Mouse (Mus musculus): ENCODE results near the gene Cog5. TPM values are rescaled to one million over a fixed set of nuclear protein-coding genes. Genes with fewer than 3 reads are reported as not detected.
"Not testable (repeated sequence)": the region's sequence is repeated elsewhere in the genome, so short reads cannot be mapped to it uniquely, and the experiment has no call there.

Gene Cog5
- 27.3 and 27.9 TPM in 2 replicates for polyA plus RNA-seq (2015; fragmentation: Nextera tagmentation; extraction: Ambion mirVana)

DNA sequence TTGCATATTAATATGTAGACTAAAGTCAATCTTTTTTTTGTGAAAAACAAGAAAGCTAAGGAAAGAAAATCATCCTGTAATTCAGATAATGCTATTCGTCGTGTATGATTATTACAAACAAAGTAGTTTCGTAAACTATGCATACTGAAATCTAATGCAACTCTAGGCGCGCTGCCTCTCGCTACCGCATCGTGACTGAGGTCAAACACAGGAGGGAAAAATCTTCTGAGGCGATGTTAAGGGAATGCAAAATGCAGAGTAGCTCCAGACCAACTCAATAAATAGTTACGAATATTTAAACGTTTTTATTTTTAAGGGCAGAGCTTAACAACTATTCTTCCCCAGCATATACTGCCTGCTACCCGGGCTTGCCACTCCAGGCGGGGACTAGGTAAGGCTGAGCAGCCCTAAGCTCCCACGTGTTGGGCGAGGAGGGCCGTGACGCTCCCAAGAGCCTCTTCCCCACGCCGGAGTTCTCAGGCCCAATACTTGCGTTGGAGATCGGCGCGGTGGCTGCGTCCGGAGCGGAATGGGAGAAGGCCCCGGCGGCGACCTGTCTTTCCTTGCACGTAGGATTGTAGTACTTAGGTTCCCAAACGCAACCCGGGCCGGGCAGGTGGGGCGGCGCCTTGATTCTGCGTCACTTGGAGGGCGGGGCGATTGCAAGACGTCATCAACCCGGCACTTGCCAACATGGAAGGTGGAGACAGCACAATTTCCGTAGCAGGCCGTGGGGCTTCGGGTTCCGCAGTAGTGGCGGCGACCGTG lies at the start of gene Cog5, which contains the start of gene Dus4l:
TSS of gene Cog5 (plus strand) at position 673 of the 768 bp plus-strand sequence.
TSS of gene Dus4l (minus strand) at position 630 of the 768 bp plus-strand sequence.
- H3K27ac ChIP-seq (ENCODE audit: low read length) = peak within 1 kb of the TSS; percentile 87
- peaks cover 10% of the 10 kb centered on the region for H3K4me1 ChIP-seq (ENCODE audit: control insufficient read depth, insufficient read depth, low read length)
- no peaks in the 10 kb centered on the region for H3K36me3 ChIP-seq (ENCODE audit: control insufficient read depth, insufficient read depth, low read length)
- under 1% methylated on average over 47 of the region's 47 CpGs for WGBS
- peak; percentile 98 for ATAC-seq
- H3K4me3 ChIP-seq (ENCODE audit: low read depth, low read length) = peak within 1 kb of the TSS; percentile 85
- peak within 1 kb of the TSS; percentile 61 for H3K4me2 ChIP-seq (ENCODE audit: low read length)
- no peaks in the 10 kb centered on the region for H3K9me3 ChIP-seq (replicated peaks; ENCODE audit: control insufficient read depth, low read length, poor library complexity, severe bottlenecking)
- no peaks in the 10 kb centered on the region for H3K27me3 ChIP-seq (ENCODE audit: control insufficient read depth, insufficient read depth, low read depth, low read length)
- peak within 1 kb of the TSS; percentile 89 for H3K9ac ChIP-seq (ENCODE audit: low read depth, low read length)

DNA sequence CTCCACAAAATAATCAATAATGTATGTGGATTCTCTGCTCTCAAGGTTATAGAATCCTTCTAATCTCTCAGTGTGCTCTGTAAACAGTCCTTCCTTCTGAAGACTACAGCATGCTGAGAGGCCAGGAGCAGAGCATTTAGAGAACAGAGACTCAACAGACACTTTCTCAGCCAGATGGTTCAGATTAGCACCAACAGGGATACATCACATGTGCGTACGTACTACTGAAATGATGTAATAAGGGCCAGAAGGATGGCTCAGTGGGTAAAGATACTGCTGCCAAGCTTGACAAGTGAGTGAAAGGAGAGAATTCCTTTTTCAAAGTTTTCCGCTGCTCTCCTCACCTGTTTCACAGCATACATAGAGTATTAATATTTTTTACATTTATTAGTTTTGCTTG lies 49.8 kb upstream of the Cog5 start:
- no peaks in the 10 kb centered on the region for H3K9me3 ChIP-seq (replicated peaks; ENCODE audit: control insufficient read depth, low read length, poor library complexity, severe bottlenecking)
- 72% methylated on average over 3 of the region's 3 CpGs for WGBS
- no peak overlapping the region for H3K4me3 ChIP-seq (ENCODE audit: low read depth, low read length)
- H3K27me3 ChIP-seq (ENCODE audit: control insufficient read depth, insufficient read depth, low read depth, low read length) = no peaks in the 10 kb centered on the region
- no peaks in the 10 kb centered on the region for H3K4me1 ChIP-seq (ENCODE audit: control insufficient read depth, insufficient read depth, low read length)
- H3K36me3 ChIP-seq (ENCODE audit: control insufficient read depth, insufficient read depth, low read length) = no peaks in the 10 kb centered on the region
- no peak overlapping the region for H3K27ac ChIP-seq (ENCODE audit: low read length)
- H3K9ac ChIP-seq (ENCODE audit: low read depth, low read length) = no peak overlapping the region
- no peak for ATAC-seq
- H3K4me2 ChIP-seq (ENCODE audit: low read length) = no peak overlapping the region

DNA sequence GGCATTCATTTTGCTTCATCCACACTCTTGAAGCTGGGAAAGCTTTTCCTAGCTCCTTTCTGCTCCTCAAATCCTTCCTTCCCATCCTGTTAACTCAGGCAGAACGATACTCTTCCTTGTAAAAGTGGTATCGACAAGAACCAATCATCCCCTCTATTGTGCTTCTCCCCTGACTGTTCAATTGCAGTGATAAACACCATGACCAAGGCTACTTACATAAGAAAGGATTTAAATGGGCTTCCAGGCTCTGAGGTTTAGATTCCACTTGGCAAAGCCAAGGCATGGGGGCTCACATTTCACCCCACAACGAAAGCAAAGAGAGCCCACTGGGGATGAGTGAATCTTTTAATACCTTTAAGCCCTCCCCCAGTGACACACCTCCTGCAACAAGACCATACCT lies 46.5 kb upstream of the Cog5 start:
- H3K36me3 ChIP-seq (ENCODE audit: control insufficient read depth, insufficient read depth, low read length) = no peaks in the 10 kb centered on the region
- H3K4me2 ChIP-seq (ENCODE audit: low read length) = no peak overlapping the region
- H3K4me1 ChIP-seq (ENCODE audit: control insufficient read depth, insufficient read depth, low read length) = no peaks in the 10 kb centered on the region
- H3K27ac ChIP-seq (ENCODE audit: low read length) = no peak overlapping the region
- no peak for ATAC-seq
- no peak overlapping the region for H3K4me3 ChIP-seq (ENCODE audit: low read depth, low read length)
- no peak overlapping the region for H3K9ac ChIP-seq (ENCODE audit: low read depth, low read length)
- WGBS = 7% methylated on average over 3 of the region's 3 CpGs
- H3K9me3 ChIP-seq (replicated peaks; ENCODE audit: control insufficient read depth, low read length, poor library complexity, severe bottlenecking) = no peaks in the 10 kb centered on the region
- no peaks in the 10 kb centered on the region for H3K27me3 ChIP-seq (ENCODE audit: control insufficient read depth, insufficient read depth, low read depth, low read length)

DNA sequence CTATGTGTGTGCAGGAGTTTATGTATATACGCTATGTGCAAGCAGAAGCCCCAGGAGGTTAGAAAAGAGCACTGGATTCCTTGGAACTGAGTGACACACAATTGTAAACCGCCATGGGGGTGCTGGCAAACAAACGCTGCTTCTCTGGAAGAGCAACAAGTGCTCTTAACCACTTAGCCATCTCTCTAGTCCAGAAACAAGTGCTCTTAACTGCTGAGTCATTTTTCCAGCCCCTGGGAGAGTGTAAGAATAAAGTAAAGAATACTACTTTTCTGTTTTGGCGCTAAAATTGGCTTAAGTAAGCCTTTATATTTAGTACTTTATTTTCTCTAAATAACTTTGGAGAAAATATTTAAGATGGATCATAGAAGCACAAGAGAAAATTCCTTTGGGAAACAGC lies 41.3 kb upstream of the Cog5 start:
- no peak for ATAC-seq
- WGBS = 47% methylated on average over 4 of the region's 4 CpGs

DNA sequence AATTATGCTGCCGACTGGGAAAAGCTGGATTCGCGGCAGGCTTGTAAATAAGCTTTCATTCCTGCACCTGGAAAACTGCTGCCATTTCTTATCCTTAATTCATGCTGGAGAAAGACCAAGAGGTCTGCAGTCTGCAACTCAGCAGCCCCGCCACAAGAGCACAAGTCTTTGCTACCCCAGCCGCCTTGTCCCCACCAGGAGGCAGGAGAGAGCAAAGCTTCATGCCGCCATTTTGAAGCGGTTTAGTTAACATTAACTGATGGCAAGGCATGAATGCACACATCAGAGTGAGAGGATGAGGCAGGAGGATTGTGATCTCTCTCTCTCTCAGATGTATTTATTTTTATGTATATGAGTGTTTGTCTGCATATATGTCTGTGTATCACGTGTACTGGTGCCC lies 34.6 kb upstream of the Cog5 start:
- Histone ChIP-seq H3K9ac (ENCODE audit: low read depth, low read length) (no peak overlapping the region), H3K27ac (ENCODE audit: low read length) (no peak overlapping the region), H3K4me1 (ENCODE audit: control insufficient read depth, insufficient read depth, low read length) (no peaks in the 10 kb centered on the region), H3K9me3 (replicated peaks; ENCODE audit: control insufficient read depth, low read length, poor library complexity, severe bottlenecking) (no peaks in the 10 kb centered on the region), H3K27me3 (ENCODE audit: control insufficient read depth, insufficient read depth, low read depth, low read length) (no peaks in the 10 kb centered on the region), H3K4me3 (ENCODE audit: low read depth, low read length) (no peak overlapping the region), H3K36me3 (ENCODE audit: control insufficient read depth, insufficient read depth, low read length) (0 out of 2 replicates have a peak, but pooled peaks cover 5% of the 10 kb centered on the region), H3K4me2 (ENCODE audit: low read length) (no peak overlapping the region)
- ATAC-seq = no peak
- WGBS = 86% methylated on average over 8 of the region's 8 CpGs

More for the DNA sequence above, 41.3 kb upstream of the Cog5 start:
- H3K4me2 ChIP-seq (ENCODE audit: low read length) = no peak overlapping the region
- no peak overlapping the region for H3K4me3 ChIP-seq (ENCODE audit: low read depth, low read length)
- no peak overlapping the region for H3K27ac ChIP-seq (ENCODE audit: low read length)
- no peaks in the 10 kb centered on the region for H3K27me3 ChIP-seq (ENCODE audit: control insufficient read depth, insufficient read depth, low read depth, low read length)
- H3K4me1 ChIP-seq (ENCODE audit: control insufficient read depth, insufficient read depth, low read length) = no peaks in the 10 kb centered on the region
- no peaks in the 10 kb centered on the region for H3K9me3 ChIP-seq (replicated peaks; ENCODE audit: control insufficient read depth, low read length, poor library complexity, severe bottlenecking)
- H3K9ac ChIP-seq (ENCODE audit: low read depth, low read length) = no peak overlapping the region
- H3K36me3 ChIP-seq (ENCODE audit: control insufficient read depth, insufficient read depth, low read length) = 0 out of 2 replicates have a peak, but pooled peaks cover 5% of the 10 kb centered on the region

DNA sequence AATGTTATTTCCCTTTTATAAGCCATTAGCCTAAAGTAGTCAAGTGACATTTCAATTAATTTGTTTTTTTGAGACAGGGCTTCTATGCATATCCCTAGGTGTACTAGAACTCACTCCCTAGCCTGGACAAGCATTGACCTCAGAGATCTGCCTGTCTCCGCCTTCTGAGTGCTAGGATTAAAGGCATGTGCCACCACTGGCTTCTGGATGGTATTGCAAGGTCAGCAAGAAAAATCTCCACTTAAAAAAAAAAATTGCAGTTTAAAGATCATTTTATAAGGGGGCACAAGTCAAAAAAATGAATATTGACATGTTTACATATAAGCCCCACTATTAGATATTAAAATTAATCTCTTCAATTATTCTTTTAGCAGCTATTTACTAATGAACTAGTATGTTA lies 29.7 kb upstream of the Cog5 start:
- no peak for ATAC-seq
- Histone ChIP-seq H3K9ac (ENCODE audit: low read depth, low read length) (no peak overlapping the region), H3K27ac (ENCODE audit: low read length) (no peak overlapping the region), H3K4me1 (ENCODE audit: control insufficient read depth, insufficient read depth, low read length) (no peaks in the 10 kb centered on the region), H3K4me2 (ENCODE audit: low read length) (no peak overlapping the region), H3K36me3 (ENCODE audit: control insufficient read depth, insufficient read depth, low read length) (no peaks in the 10 kb centered on the region), H3K27me3 (ENCODE audit: control insufficient read depth, insufficient read depth, low read depth, low read length) (no peaks in the 10 kb centered on the region), H3K9me3 (replicated peaks; ENCODE audit: control insufficient read depth, low read length, poor library complexity, severe bottlenecking) (no peaks in the 10 kb centered on the region), H3K4me3 (ENCODE audit: low read depth, low read length) (no peak overlapping the region)
- 95% methylated on average over 1 of the region's 1 CpGs for WGBS

DNA sequence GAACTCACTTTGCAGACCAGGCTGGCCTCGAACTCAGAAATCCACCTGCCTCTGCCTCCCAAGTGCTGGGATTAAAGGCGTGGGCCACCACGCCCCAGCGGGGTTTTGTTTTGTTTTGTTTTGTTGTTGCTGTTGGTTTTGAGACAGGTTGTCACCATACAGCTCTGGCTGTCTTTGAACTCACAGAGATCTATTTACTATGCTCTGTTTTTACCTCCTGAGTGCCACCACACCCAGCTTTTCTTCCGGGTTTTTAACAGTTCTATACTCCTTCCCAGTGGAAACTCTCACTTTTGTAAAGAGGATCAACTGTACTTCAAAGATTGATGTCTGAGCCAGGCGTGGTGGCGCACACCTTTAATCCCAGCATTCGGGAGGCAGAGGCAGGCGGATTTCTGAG lies 26.3 kb upstream of the Cog5 start:
- not testable (repeated sequence) for H3K4me1 ChIP-seq (ENCODE audit: control insufficient read depth, insufficient read depth, low read length); H3K9ac ChIP-seq (ENCODE audit: low read depth, low read length); H3K4me2 ChIP-seq (ENCODE audit: low read length); H3K36me3 ChIP-seq (ENCODE audit: control insufficient read depth, insufficient read depth, low read length); H3K27me3 ChIP-seq (ENCODE audit: control insufficient read depth, insufficient read depth, low read depth, low read length); H3K27ac ChIP-seq (ENCODE audit: low read length); H3K9me3 ChIP-seq (replicated peaks; ENCODE audit: control insufficient read depth, low read length, poor library complexity, severe bottlenecking); ATAC-seq; H3K4me3 ChIP-seq (ENCODE audit: low read depth, low read length)
- WGBS = 95% methylated on average over 9 of the region's 9 CpGs

DNA sequence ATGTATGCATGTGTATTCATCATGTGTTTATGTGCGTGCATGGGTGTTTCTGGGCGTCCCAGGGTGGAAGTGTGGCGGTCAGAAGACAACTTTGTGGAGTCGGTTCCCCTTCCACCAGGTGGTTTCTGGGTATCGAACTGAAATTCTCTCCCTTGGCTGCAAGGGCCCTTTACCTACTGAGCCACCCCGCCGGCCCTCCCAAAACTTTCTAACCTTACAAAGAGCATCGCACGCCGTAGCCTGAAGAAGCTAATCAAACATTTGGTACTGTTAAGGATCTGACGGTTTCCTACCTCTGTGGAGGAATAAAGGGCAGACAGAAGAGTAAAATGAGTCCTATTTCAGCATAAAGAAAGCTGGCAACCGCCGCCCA lies 20.7 kb upstream of the Cog5 start:
- Histone ChIP-seq H3K36me3 (ENCODE audit: control insufficient read depth, insufficient read depth, low read length) (no peaks in the 10 kb centered on the region), H3K9ac (ENCODE audit: low read depth, low read length) (peak overlapping the region; percentile 93), H3K27me3 (ENCODE audit: control insufficient read depth, insufficient read depth, low read depth, low read length) (no peaks in the 10 kb centered on the region), H3K9me3 (replicated peaks; ENCODE audit: control insufficient read depth, low read length, poor library complexity, severe bottlenecking) (no peaks in the 10 kb centered on the region), H3K27ac (ENCODE audit: low read length) (peak overlapping the region; percentile 83), H3K4me2 (ENCODE audit: low read length) (peak overlapping the region; percentile 90), H3K4me1 (ENCODE audit: control insufficient read depth, insufficient read depth, low read length) (peaks cover 12% of the 10 kb centered on the region), H3K4me3 (ENCODE audit: low read depth, low read length) (peak overlapping the region; percentile 67)
- WGBS = 10% methylated on average over 13 of the region's 13 CpGs
- ATAC-seq = peak; percentile 66

DNA sequence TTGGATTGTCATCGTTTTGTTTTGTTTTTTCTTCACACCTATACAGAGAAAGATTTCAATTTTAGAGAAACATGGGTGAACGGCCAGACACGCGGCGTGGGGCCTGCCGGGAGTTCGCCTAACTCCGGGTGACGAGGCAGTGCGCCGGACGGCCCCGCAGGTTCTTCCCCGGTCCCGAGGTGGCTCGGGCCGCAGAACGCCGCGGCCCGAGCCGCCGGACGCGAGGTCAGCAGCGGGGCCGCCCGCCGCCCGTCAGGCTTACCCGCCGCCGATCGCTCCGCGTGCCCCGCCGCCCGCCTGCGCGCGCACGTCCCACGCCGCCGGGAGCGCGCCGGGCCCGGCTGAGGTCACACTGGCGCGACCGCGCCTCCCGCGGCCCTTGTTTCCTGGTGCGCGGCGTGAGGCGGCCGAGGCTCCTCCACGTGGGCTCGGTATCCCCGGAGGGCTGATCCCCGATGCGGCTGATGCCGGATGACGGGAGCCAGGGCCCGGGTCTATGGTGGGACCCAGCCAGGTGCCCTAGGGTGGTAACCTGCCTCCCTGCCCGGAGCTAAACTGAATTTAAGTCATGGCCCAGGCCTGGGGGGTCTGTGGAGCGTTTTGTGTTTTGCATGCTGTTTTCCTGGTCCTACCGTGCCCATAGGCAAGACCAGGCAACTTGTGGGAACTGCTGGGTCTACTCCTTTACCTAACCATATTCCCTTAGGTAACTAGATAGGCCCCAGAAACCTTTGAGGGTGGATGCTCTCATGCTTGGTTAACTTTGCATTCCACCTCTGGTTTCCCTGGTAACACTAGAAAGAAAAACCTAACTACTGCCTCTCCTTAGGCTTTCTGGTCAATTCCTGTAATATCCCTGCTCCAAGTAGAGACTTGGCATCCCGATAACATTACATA lies 20.1 kb upstream of the Cog5 start, which contains the start of gene Bcap29:
TSS of gene Bcap29 (minus strand) at position 316 of the 897 bp plus-strand sequence.
- Histone ChIP-seq H3K27ac (ENCODE audit: low read length) (peak within 1 kb of the TSS; percentile 83), H3K4me2 (ENCODE audit: low read length) (peak within 1 kb of the TSS; percentile 90), H3K4me1 (ENCODE audit: control insufficient read depth, insufficient read depth, low read length) (peaks cover 12% of the 10 kb centered on the region), H3K9me3 (replicated peaks; ENCODE audit: control insufficient read depth, low read length, poor library complexity, severe bottlenecking) (no peaks in the 10 kb centered on the region), H3K4me3 (ENCODE audit: low read depth, low read length) (peak within 1 kb of the TSS; percentile 67), H3K27me3 (ENCODE audit: control insufficient read depth, insufficient read depth, low read depth, low read length) (no peaks in the 10 kb centered on the region), H3K36me3 (ENCODE audit: control insufficient read depth, insufficient read depth, low read length) (no peaks in the 10 kb centered on the region), H3K9ac (ENCODE audit: low read depth, low read length) (peak within 1 kb of the TSS; percentile 93)
- 2% methylated on average over 60 of the region's 73 CpGs for WGBS
- peak; percentile 90 for ATAC-seq

All from midbrain, embryonic 16.5 days (tissue).